Mouse (Mus musculus): Measurements from ENCODE around the gene Mindy1.
"Not testable (repeated sequence)": the region's sequence is repeated elsewhere in the genome, so short reads cannot be mapped to it uniquely, and the experiment has no call there.

Mindy1 gene

GRCm38 (mm10) chr3:95318548-95318947 is 37.4 kb downstream of the Mindy1 start:
- no peak for DNase-seq (ENCODE audit: extremely low read depth, low read depth, low spot score)

- no peak for DNase-seq (ENCODE audit: extremely low read depth, low read depth, low spot score)
Measured at GRCm38 (mm10) chr3:95319110-95319509, 38.0 kb downstream of the Mindy1 start.

GRCm38 (mm10) chr3:95319701-95320625 is 38.8 kb downstream of the Mindy1 start:
- DNase-seq (ENCODE audit: extremely low read depth, low read depth, low spot score): no peak

- DNase-seq (ENCODE audit: extremely low read depth, low read depth, low spot score): no peak
Measured at GRCm38 (mm10) chr3:95323429-95323828, 42.3 kb downstream of the Mindy1 start.

- DNase-seq (ENCODE audit: extremely low read depth, low read depth, low spot score): no peak
Measured at GRCm38 (mm10) chr3:95324454-95325144, 43.5 kb downstream of the Mindy1 start.

- DNase-seq (ENCODE audit: extremely low read depth, low read depth, low spot score): peak; percentile 92
Measured at GRCm38 (mm10) chr3:95328803-95329404, 47.8 kb downstream of the Mindy1 start.

DNA sequence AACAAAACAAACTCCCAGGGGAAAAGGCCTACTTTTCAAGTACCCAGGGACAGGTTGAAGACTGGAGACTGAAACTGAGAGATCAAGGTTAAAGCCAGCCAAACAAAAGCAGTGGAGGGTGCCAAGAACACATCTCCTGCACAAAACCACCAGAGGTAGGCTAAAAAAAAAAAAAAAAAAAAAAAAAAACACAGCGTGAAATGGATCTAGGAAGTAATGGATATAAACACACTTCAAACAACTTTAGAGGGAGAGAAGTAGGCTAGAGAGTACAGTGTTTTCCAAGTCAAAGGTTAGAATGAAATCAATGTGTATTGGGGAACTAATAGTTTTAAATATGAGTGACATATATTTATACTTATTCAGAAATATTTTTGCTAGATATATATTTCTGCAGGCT is 50.4 kb downstream of the Mindy1 start:
- no peak for DNase-seq (ENCODE audit: extremely low read depth, low read depth, low spot score)

- DNase-seq (ENCODE audit: extremely low read depth, low read depth, low spot score): no peak
Measured at GRCm38 (mm10) chr3:95337345-95337744, 56.2 kb downstream of the Mindy1 start.

DNA sequence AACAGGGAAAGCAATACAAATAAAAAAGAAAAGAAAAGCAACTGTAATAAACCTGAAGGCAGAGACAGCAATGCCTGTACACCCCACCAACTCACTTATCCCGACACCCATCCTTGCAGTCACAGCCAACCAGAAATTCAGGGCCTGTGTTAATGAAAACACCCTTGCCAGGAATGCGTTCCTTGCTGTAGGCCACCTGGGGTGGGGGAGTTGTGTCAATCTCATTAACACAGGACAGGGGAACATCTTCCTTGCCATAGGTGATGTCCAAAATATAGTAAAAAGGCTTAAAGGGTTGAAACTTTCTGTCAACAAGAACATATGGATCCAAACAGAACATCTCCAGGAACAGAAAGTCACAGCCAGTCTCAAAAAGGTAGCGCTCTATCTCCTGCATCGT is 57.1 kb downstream of the Mindy1 start:
- DNase-seq (ENCODE audit: extremely low read depth, low read depth, low spot score): no peak

- DNase-seq (ENCODE audit: extremely low read depth, low read depth, low spot score): not testable (repeated sequence)
Measured at GRCm38 (mm10) chr3:95343356-95344000, 62.3 kb downstream of the Mindy1 start.
